Mouse (Mus musculus): Measurements from ENCODE around the gene Tnrc18. TPM values are rescaled to one million over a fixed set of nuclear protein-coding genes. Genes with fewer than 3 reads are reported as not detected.

The Tnrc18 gene
- total and polyA plus RNA-seq, 2 experiments from 2014 or later, result 19.9 to 137 TPM

GRCm38 (mm10) chr5:142762082-142762807 lies 55.2 kb downstream of the Tnrc18 start:
- H3K27ac ChIP-seq, result peak overlapping the region; percentile 81
- H3K4me1 ChIP-seq (ENCODE audit: insufficient read depth, low read length), result peaks cover 12% of the 10 kb centered on the region
- H3K36me3 ChIP-seq (ENCODE audit: insufficient read depth, low read length), result peaks cover 48% of the 10 kb centered on the region
- H3K27me3 ChIP-seq (ENCODE audit: insufficient read depth, low read length), result no peaks in the 10 kb centered on the region
- peak; percentile 64 for DNase-seq (ENCODE audit: low spot score)
- H3K9me3 ChIP-seq (ENCODE audit: low read length), result no peaks in the 10 kb centered on the region
- H3K9ac ChIP-seq (replicated peaks; ENCODE audit: low read length), result 0 out of 2 replicates have a peak overlapping the region, but pooled peaks have one; percentile 13
- ATAC-seq, result no peak
- no peak overlapping the region for H3K4me3 ChIP-seq (ENCODE audit: low read length)
- WGBS, result 39% methylated on average over 21 of the region's 21 CpGs
- H3K4me2 ChIP-seq (ENCODE audit: low read depth, low read length), result no peak overlapping the region
- TF ChIP-seq CTCF (IDR thresholded peaks at IDR 0.05; ENCODE audit: low read depth), result no peak

GRCm38 (mm10) chr5:142761326-142761983 lies 56.0 kb downstream of the Tnrc18 start:
- H3K27ac ChIP-seq, result peak overlapping the region; percentile 81
- WGBS, result 18% methylated on average over 16 of the region's 16 CpGs
- no peaks in the 10 kb centered on the region for H3K27me3 ChIP-seq (ENCODE audit: insufficient read depth, low read length)
- no peaks in the 10 kb centered on the region for H3K9me3 ChIP-seq (ENCODE audit: low read length)
- H3K4me2 ChIP-seq (ENCODE audit: low read depth, low read length), result no peak overlapping the region
- no peak overlapping the region for H3K9ac ChIP-seq (replicated peaks; ENCODE audit: low read length)
- H3K4me1 ChIP-seq (ENCODE audit: insufficient read depth, low read length), result peaks cover 12% of the 10 kb centered on the region
- H3K4me3 ChIP-seq (ENCODE audit: low read length), result no peak overlapping the region
- ATAC-seq (peak; percentile 86), DNase-seq (ENCODE audit: low spot score) (peak; percentile 93)
- H3K36me3 ChIP-seq (ENCODE audit: insufficient read depth, low read length), result peaks cover 49% of the 10 kb centered on the region
- no peak for TF ChIP-seq CTCF (IDR thresholded peaks at IDR 0.05; ENCODE audit: low read depth)

- Histone ChIP-seq H3K36me3 (ENCODE audit: insufficient read depth, low read length) (peaks cover 53% of the 10 kb centered on the region), H3K9me3 (ENCODE audit: low read length) (no peaks in the 10 kb centered on the region), H3K4me2 (ENCODE audit: low read depth, low read length) (no peak overlapping the region), H3K9ac (replicated peaks; ENCODE audit: low read length) (no peak overlapping the region), H3K27me3 (ENCODE audit: insufficient read depth, low read length) (no peaks in the 10 kb centered on the region), H3K4me3 (ENCODE audit: low read length) (no peak overlapping the region), H3K4me1 (ENCODE audit: insufficient read depth, low read length) (peaks cover 12% of the 10 kb centered on the region), H3K27ac (peak overlapping the region; percentile 81; the same call in 1 of the 2 replicates)
- ATAC-seq (no peak), DNase-seq (ENCODE audit: low spot score) (peak; percentile 19)
- 50% methylated on average over 8 of the region's 8 CpGs for WGBS
- no peak for TF ChIP-seq CTCF (IDR thresholded peaks at IDR 0.05; ENCODE audit: low read depth)
Observed at GRCm38 (mm10) chr5:142759786-142760185, 57.7 kb downstream of the Tnrc18 start.

- H3K27me3 ChIP-seq (ENCODE audit: insufficient read depth, low read length), result no peaks in the 10 kb centered on the region
- H3K9me3 ChIP-seq (ENCODE audit: low read length), result no peaks in the 10 kb centered on the region
- H3K36me3 ChIP-seq (ENCODE audit: insufficient read depth, low read length), result peaks cover 48% of the 10 kb centered on the region
- H3K9ac ChIP-seq (replicated peaks; ENCODE audit: low read length), result no peak overlapping the region
- peak; percentile 26 for DNase-seq (ENCODE audit: low spot score)
- no peak overlapping the region for H3K27ac ChIP-seq
- no peak for ATAC-seq
- H3K4me1 ChIP-seq (ENCODE audit: insufficient read depth, low read length), result 0 out of 2 replicates have a peak, but pooled peaks cover 2% of the 10 kb centered on the region
- TF ChIP-seq CTCF (IDR thresholded peaks at IDR 0.05; ENCODE audit: low read depth), result no peak
- H3K4me2 ChIP-seq (ENCODE audit: low read depth, low read length), result no peak overlapping the region
- no peak overlapping the region for H3K4me3 ChIP-seq (ENCODE audit: low read length)
- 59% methylated on average over 13 of the region's 13 CpGs for WGBS
Observed at GRCm38 (mm10) chr5:142752241-142752640, 65.2 kb downstream of the Tnrc18 start.

- DNase-seq (ENCODE audit: low spot score), result no peak
- Histone ChIP-seq H3K9ac (replicated peaks; ENCODE audit: low read length) (no peak overlapping the region), H3K4me1 (ENCODE audit: insufficient read depth, low read length) (0 out of 2 replicates have a peak, but pooled peaks cover 2% of the 10 kb centered on the region), H3K36me3 (ENCODE audit: insufficient read depth, low read length) (peaks cover 38% of the 10 kb centered on the region), H3K9me3 (ENCODE audit: low read length) (no peaks in the 10 kb centered on the region), H3K4me3 (ENCODE audit: low read length) (no peak overlapping the region), H3K27me3 (ENCODE audit: insufficient read depth, low read length) (no peaks in the 10 kb centered on the region), H3K27ac (no peak overlapping the region), H3K4me2 (ENCODE audit: low read depth, low read length) (no peak overlapping the region)
- 85% methylated on average over 11 of the region's 11 CpGs for WGBS
- no peak for ATAC-seq
- no peak for TF ChIP-seq CTCF (IDR thresholded peaks at IDR 0.05; ENCODE audit: low read depth)
Observed at GRCm38 (mm10) chr5:142750173-142750572, 67.3 kb downstream of the Tnrc18 start.

GRCm38 (mm10) chr5:142747026-142747629 lies 70.3 kb downstream of the Tnrc18 start:
- Histone ChIP-seq H3K27ac (no peak overlapping the region), H3K9me3 (ENCODE audit: low read length) (no peaks in the 10 kb centered on the region), H3K4me1 (ENCODE audit: insufficient read depth, low read length) (0 out of 2 replicates have a peak, but pooled peaks cover 2% of the 10 kb centered on the region), H3K27me3 (ENCODE audit: insufficient read depth, low read length) (no peaks in the 10 kb centered on the region), H3K4me2 (ENCODE audit: low read depth, low read length) (no peak overlapping the region), H3K4me3 (ENCODE audit: low read length) (no peak overlapping the region), H3K9ac (replicated peaks; ENCODE audit: low read length) (no peak overlapping the region), H3K36me3 (ENCODE audit: insufficient read depth, low read length) (peaks cover 55% of the 10 kb centered on the region)
- ATAC-seq (no peak), DNase-seq (ENCODE audit: low spot score) (no peak)
- 63% methylated on average over 12 of the region's 12 CpGs for WGBS
- TF ChIP-seq CTCF (IDR thresholded peaks at IDR 0.05; ENCODE audit: low read depth), result no peak

Data from hindbrain, postnatal 0 days (tissue).